Comparison of ENCODE assay signal across 9 mouse cellular contexts in the genomic region with DNA sequence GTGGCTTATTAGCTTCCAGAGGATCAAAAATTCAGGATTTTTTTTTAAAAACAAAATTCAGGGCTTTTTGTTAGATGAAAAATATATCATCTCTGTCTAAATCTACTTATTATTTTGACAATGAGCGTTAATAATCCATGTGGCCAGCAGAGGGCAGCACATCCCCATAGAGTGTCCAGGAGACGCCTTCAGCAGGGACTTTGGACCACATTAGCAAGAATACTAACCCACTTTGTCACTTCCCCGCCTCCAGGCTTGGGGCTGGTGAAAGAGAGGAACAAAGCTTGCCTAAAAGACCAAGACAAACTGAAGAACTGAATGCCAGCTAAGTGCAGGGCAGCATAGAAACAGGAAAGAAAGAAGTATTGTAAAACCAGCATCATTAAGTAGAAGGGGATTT. TPM values are rescaled to one million over a fixed set of nuclear protein-coding genes. Genes with fewer than 3 reads are reported as not detected.
DNase-seq lines count a peak whose midpoint lies in the region; ATAC-seq and TF ChIP-seq lines count a peak whose summit lies in the region.
"Had no signal": no experiment of that assay in that cellular context is flagged by ENCODE, and none has a peak within 500 bp of the region (broad histone marks: within the 10 kb centered on the region; RNA-seq: fewer than 3 reads in every experiment).

No protein-coding gene starts in this region.

- H3K27ac ChIP-seq in lung, embryonic 14.5 days (ENCODE audit: low read depth), result no peak overlapping the region
- no peak overlapping the region for H3K27ac ChIP-seq in small intestine, adult 2 months (ENCODE audit: insufficient read depth, low read depth, low read length)
- H3K27ac ChIP-seq: limb, embryonic 15.5 days had no signal

- peak; percentile 86 for DNase-seq in A20 (ENCODE audit: low read depth, low spot score)
- peak; percentile 74 for DNase-seq in ES-CJ7 (ENCODE audit: low read depth, low spot score)
- peak; percentile 47 for DNase-seq in cerebellum, adult 11 months
- peak; percentile 81 to 82 for DNase-seq in frontal cortex, postnatal 25 days (ENCODE audit: low spot score in 2 of 2)
- DNase-seq in layer of hippocampus, adult 18-20 months (ENCODE audit: low spot score in 2 of 2), result peak; percentile 67 to 91
- DNase-seq in lung, embryonic 14.5 days, result peak; percentile 93

- H3K4me3 ChIP-seq in lung, embryonic 14.5 days (ENCODE audit: low read depth, low read length), result no peak overlapping the region
- no peak overlapping the region for H3K4me3 ChIP-seq in small intestine, adult 2 months (ENCODE audit: low read depth, low read length)
- H3K4me3 ChIP-seq: limb, embryonic 15.5 days had no signal

- peak; percentile 93 for TF ChIP-seq CTCF in lung, embryonic 14.5 days (IDR thresholded peaks at IDR 0.05; ENCODE audit: low read depth)
- peak; percentile 97; the same call in 1 of the 2 replicates for TF ChIP-seq CTCF in small intestine, adult 2 months (IDR thresholded peaks at IDR 0.05; ENCODE audit: extremely low read depth, insufficient read length, insufficient replicate concordance, low read depth, low read length)

- no peaks in the 10 kb centered on the region for H3K36me3 ChIP-seq in lung, embryonic 14.5 days (ENCODE audit: insufficient read depth)
- no peaks in the 10 kb centered on the region for H3K36me3 ChIP-seq in small intestine, adult 2 months (ENCODE audit: control insufficient read depth, insufficient read depth, low read length)
- H3K36me3 ChIP-seq: limb, embryonic 15.5 days had no signal

- WGBS in lung, embryonic 14.5 days, result 4% methylated on average over 3 of the region's 3 CpGs
- 2% methylated on average over 3 of the region's 3 CpGs for WGBS in small intestine, adult 2 months

- no peak overlapping the region for H3K9ac ChIP-seq in lung, embryonic 14.5 days
- H3K9ac ChIP-seq: limb, embryonic 15.5 days had no signal

- H3K9me3 ChIP-seq in lung, embryonic 14.5 days (ENCODE audit: low read depth, low read length), result peaks cover 6% of the 10 kb centered on the region; the same call in 1 of the 2 replicates

- H3K27me3 ChIP-seq in lung, embryonic 14.5 days (ENCODE audit: insufficient read depth, low read length), result no peaks in the 10 kb centered on the region
- H3K27me3 ChIP-seq in small intestine, adult 2 months (ENCODE audit: control insufficient read depth, insufficient read depth, low read length), result no peaks in the 10 kb centered on the region
- H3K27me3 ChIP-seq: limb, embryonic 15.5 days had no signal

- no peak for TF ChIP-seq POLR2A in small intestine, adult 2 months (IDR thresholded peaks at IDR 0.05; ENCODE audit: low read depth, low read length)

- ATAC-seq in lung, embryonic 14.5 days (ENCODE audit: insufficient read depth), result no peak
- ATAC-seq in megakaryocyte-erythroid progenitor cell, adult 5-6 weeks (replicated peaks; ENCODE audit: low FRiP score, low TSS enrichment, poor library complexity, severe bottlenecking), result no peak

- no peaks in the 10 kb centered on the region for H3K4me1 ChIP-seq in lung, embryonic 14.5 days (ENCODE audit: insufficient read depth)
- H3K4me1 ChIP-seq in small intestine, adult 2 months (ENCODE audit: control insufficient read depth, insufficient read depth, insufficient read length, low read length), result peaks cover 4% of the 10 kb centered on the region

- no peak overlapping the region for H3K4me2 ChIP-seq in lung, embryonic 14.5 days
- H3K4me2 ChIP-seq: limb, embryonic 15.5 days had no signal

RNA-seq across cellular contexts. Expression of a gene that starts 3.1 kb away (rescaled TPM):
- total RNA-seq in layer of hippocampus, adult 18-20 months (2021), result 1 to 10 TPM; 6.3 to 6.8 TPM
- 262 and 275 TPM in 2 replicates for polyA plus RNA-seq in lung, embryonic 14.5 days (2014; fragmentation: Nextera tagmentation; extraction: Ambion mirVana)
- polyA plus RNA-seq in small intestine, adult 2 months (2012; rRNA removed), result 94.9 and 147 TPM in 2 replicates
- total RNA-seq in megakaryocyte-erythroid progenitor cell, adult 5-6 weeks (2014; fragmentation: Nextera tagmentation), result 709 and 802 TPM in 2 replicates
- total RNA-seq in megakaryocyte-erythroid progenitor cell, adult 5-6 weeks (2017), result 576 and 796 TPM in 2 replicates

RNA-seq across cellular contexts. Expression of a gene that starts 34.2 kb away (rescaled TPM):
- 10 to 100 TPM; 44.3 to 46.4 TPM for total RNA-seq in layer of hippocampus, adult 18-20 months (2021)
- 53.6 and 53.8 TPM in 2 replicates for polyA plus RNA-seq in lung, embryonic 14.5 days (2014; fragmentation: Nextera tagmentation; extraction: Ambion mirVana)
- 5.1 and 5.3 TPM in 2 replicates for polyA plus RNA-seq in small intestine, adult 2 months (2012; rRNA removed)
- total RNA-seq in megakaryocyte-erythroid progenitor cell, adult 5-6 weeks (2014; fragmentation: Nextera tagmentation), result 47.8 and 55.4 TPM in 2 replicates
- total RNA-seq in megakaryocyte-erythroid progenitor cell, adult 5-6 weeks (2017), result 91.0 and 96.9 TPM in 2 replicates

RNA-seq across cellular contexts. Expression of a gene that starts 51.1 kb away (rescaled TPM):
- total RNA-seq in layer of hippocampus, adult 18-20 months (2021), result 10 to 100 TPM; 13.9 to 16.4 TPM
- polyA plus RNA-seq in lung, embryonic 14.5 days (2014; fragmentation: Nextera tagmentation; extraction: Ambion mirVana), result 10.5 and 19.0 TPM in 2 replicates
- polyA plus RNA-seq in small intestine, adult 2 months (2012; rRNA removed), result 98.7 and 112 TPM in 2 replicates
- total RNA-seq in megakaryocyte-erythroid progenitor cell, adult 5-6 weeks (2014; fragmentation: Nextera tagmentation), result 2.2 and 7.6 TPM in 2 replicates
- total RNA-seq in megakaryocyte-erythroid progenitor cell, adult 5-6 weeks (2017), result 3.0 and 41.1 TPM in 2 replicates

Comparison
In these comparisons a context has a peak if more than half of its experiments do, and no peak if none do; other contexts are left out.
1. RNA of a gene that starts 3.1 kb away (total RNA-seq): 576 to 802 TPM in megakaryocyte-erythroid progenitor cell, adult 5-6 weeks; 6.3 to 6.8 TPM in layer of hippocampus, adult 18-20 months; every median in the first group is over 10 times any median in the second.
2. Peak in every context shown above with its lines, with median percentiles within 50 percentile points of each other: DNase-seq.